Mouse (Mus musculus): Measurements from ENCODE around the gene Rbms3. TPM values are rescaled to one million over a fixed set of nuclear protein-coding genes. Genes with fewer than 3 reads are reported as not detected.

Rbms3 gene
- total and polyA plus RNA-seq, 2 experiments from 2014 or later: 43.3 to 59.9 TPM

DNA sequence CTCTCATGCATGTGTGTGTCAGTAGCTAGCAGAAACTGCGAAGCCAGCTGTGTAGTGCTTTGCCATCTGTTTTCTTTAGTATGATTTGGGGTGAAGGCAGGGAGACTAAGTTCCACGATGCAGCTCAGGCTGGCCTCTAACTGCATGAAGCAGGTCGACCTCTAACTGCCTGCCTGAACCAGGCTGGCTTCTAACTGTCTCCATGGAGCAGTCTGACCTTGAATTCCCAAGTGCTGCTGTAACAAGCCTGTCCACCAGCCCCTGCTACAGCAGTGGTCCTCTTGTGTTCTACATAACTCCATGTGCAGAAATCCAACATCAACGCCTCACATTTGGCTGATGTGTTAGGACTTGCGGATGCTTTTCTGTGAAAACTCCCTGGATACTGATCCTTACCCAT lies 1009.3 kb downstream of the Rbms3 start:
- no peak overlapping the region for H3K4me2 ChIP-seq (ENCODE audit: low read depth, low read length, poor library complexity, severe bottlenecking)
- H3K36me3 ChIP-seq (ENCODE audit: insufficient read depth, low read length): no peaks in the 10 kb centered on the region
- DNase-seq (ENCODE audit: low spot score): peak; percentile 19
- 76% methylated on average over 5 of the region's 5 CpGs for WGBS
- H3K4me3 ChIP-seq (ENCODE audit: low read depth, low read length): no peak overlapping the region
- no peaks in the 10 kb centered on the region for H3K4me1 ChIP-seq (ENCODE audit: insufficient read depth, low read length)
- no peaks in the 10 kb centered on the region for H3K9me3 ChIP-seq (ENCODE audit: low read length)
- H3K27me3 ChIP-seq (ENCODE audit: insufficient read depth, low read length): no peaks in the 10 kb centered on the region
- no peak for ATAC-seq (ENCODE audit: low FRiP score)
- no peak overlapping the region for H3K27ac ChIP-seq (ENCODE audit: low read depth, low read length)
- TF ChIP-seq CTCF (IDR thresholded peaks at IDR 0.05): no peak
- H3K9ac ChIP-seq (replicated peaks; ENCODE audit: low read length, poor library complexity, severe bottlenecking): no peak overlapping the region

DNA sequence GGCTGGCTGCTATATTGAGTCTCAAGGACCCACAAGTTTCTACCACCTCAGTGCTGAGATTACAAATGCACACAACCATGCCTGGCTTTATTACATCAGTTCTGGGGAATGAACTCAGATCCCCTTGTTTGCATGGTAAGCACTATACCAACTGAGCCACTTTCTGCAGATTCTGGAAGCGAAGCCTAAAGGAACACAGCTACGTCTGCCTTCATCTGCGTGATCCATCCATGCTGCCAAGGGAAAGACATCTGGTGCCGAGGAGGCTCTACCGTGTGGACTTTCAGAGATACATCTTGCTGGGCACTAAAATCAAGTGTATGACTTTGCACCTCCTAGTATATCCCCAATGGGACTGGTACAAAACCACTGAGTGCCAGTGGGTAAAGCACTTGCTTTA lies 1010.8 kb downstream of the Rbms3 start:
- TF ChIP-seq CTCF (IDR thresholded peaks at IDR 0.05): no peak
- Histone ChIP-seq H3K9me3 (ENCODE audit: low read length) (no peaks in the 10 kb centered on the region), H3K4me1 (ENCODE audit: insufficient read depth, low read length) (no peaks in the 10 kb centered on the region), H3K27ac (ENCODE audit: low read depth, low read length) (no peak overlapping the region), H3K36me3 (ENCODE audit: insufficient read depth, low read length) (no peaks in the 10 kb centered on the region), H3K27me3 (ENCODE audit: insufficient read depth, low read length) (no peaks in the 10 kb centered on the region), H3K9ac (replicated peaks; ENCODE audit: low read length, poor library complexity, severe bottlenecking) (no peak overlapping the region), H3K4me2 (ENCODE audit: low read depth, low read length, poor library complexity, severe bottlenecking) (no peak overlapping the region), H3K4me3 (ENCODE audit: low read depth, low read length) (no peak overlapping the region)
- DNase-seq (ENCODE audit: low spot score) (no peak), ATAC-seq (ENCODE audit: low FRiP score) (no peak)
- WGBS: 94% methylated on average over 5 of the region's 5 CpGs

DNA sequence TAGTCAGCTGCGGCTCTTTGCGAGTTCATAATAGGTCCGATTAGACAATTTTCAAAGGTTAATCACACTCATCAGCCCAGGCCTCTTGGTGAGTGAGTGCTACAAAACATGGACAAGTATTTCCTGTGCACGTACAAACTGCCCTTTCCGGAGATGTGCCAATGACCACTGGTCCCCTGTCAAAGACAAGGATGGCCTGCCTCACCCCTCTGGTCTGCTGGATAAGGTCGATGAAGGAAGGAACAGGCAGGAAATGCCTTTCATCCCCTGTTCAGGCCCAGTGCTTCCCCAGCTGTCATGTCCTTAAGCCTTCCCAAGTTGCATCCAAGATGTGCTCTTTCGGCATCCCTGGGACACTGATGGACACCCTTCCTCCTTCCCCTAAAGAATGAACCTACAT lies 1016.4 kb downstream of the Rbms3 start:
- H3K4me3 ChIP-seq (ENCODE audit: low read depth, low read length): no peak overlapping the region
- H3K9ac ChIP-seq (replicated peaks; ENCODE audit: low read length, poor library complexity, severe bottlenecking): no peak overlapping the region
- H3K9me3 ChIP-seq (ENCODE audit: low read length): no peaks in the 10 kb centered on the region
- H3K27me3 ChIP-seq (ENCODE audit: insufficient read depth, low read length): no peaks in the 10 kb centered on the region
- ATAC-seq (ENCODE audit: low FRiP score): no peak
- no peak overlapping the region for H3K27ac ChIP-seq (ENCODE audit: low read depth, low read length)
- no peaks in the 10 kb centered on the region for H3K36me3 ChIP-seq (ENCODE audit: insufficient read depth, low read length)
- 88% methylated on average over 7 of the region's 7 CpGs for whole genome bisulfite sequencing
- DNase-seq (ENCODE audit: low spot score): no peak
- H3K4me2 ChIP-seq (ENCODE audit: low read depth, low read length, poor library complexity, severe bottlenecking): no peak overlapping the region
- H3K4me1 ChIP-seq (ENCODE audit: insufficient read depth, low read length): no peaks in the 10 kb centered on the region
- no peak for TF ChIP-seq CTCF (IDR thresholded peaks at IDR 0.05)

DNA sequence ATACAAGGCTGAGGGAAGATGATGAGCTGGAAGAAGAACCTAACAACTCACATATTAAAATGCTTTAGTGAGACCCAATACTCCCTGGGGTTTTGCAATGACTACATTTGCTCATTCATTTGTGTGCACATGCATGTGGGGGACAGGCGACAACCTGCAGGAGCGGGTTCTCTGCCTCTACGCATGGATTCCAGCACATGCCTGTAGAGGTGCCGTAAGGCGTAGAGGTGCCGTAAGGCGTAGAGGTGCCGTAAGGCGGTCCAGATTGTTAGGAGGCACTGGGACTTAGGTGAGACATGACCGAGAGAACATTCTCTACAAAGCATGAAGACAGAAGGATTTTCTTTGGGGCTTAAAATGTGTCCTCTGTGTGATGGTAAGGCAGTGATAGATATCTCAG lies 1033.7 kb downstream of the Rbms3 start:
- H3K27me3 ChIP-seq (ENCODE audit: insufficient read depth, low read length): no peaks in the 10 kb centered on the region
- WGBS: 97% methylated on average over 10 of the region's 10 CpGs
- no peak overlapping the region for H3K4me2 ChIP-seq (ENCODE audit: low read depth, low read length, poor library complexity, severe bottlenecking)
- H3K4me3 ChIP-seq (ENCODE audit: low read depth, low read length): no peak overlapping the region
- no peaks in the 10 kb centered on the region for H3K4me1 ChIP-seq (ENCODE audit: insufficient read depth, low read length)
- H3K27ac ChIP-seq (ENCODE audit: low read depth, low read length): no peak overlapping the region
- no peaks in the 10 kb centered on the region for H3K9me3 ChIP-seq (ENCODE audit: low read length)
- H3K9ac ChIP-seq (replicated peaks; ENCODE audit: low read length, poor library complexity, severe bottlenecking): no peak overlapping the region
- no peak for TF ChIP-seq CTCF (IDR thresholded peaks at IDR 0.05)
- no peak for ATAC-seq (ENCODE audit: low FRiP score)
- no peak for DNase-seq (ENCODE audit: low spot score)
- H3K36me3 ChIP-seq (ENCODE audit: insufficient read depth, low read length): no peaks in the 10 kb centered on the region

DNA sequence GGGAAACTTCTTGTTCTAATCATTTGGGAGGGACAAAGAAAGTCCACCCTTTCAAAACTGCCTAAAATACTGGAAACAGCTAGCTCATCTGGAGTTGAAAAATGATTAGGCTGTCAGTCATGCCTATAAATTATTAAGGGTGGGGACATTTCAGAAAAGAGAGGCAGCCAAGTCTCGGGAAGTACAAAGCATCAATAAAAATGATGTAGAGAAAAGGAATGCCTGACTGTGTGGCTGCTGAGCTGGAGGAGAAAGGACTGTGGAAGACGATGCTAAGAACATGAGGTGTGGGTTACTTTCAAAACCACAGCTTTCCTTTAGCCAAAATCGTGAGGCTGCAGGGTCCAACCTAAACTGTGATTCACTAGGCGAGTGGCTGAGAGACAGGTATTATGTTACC lies 1037.2 kb downstream of the Rbms3 start:
- no peak for DNase-seq (ENCODE audit: low spot score)
- H3K27ac ChIP-seq (ENCODE audit: low read depth, low read length): no peak overlapping the region
- no peak overlapping the region for H3K4me2 ChIP-seq (ENCODE audit: low read depth, low read length, poor library complexity, severe bottlenecking)
- 80% methylated on average over 4 of the region's 4 CpGs for WGBS
- no peak for ATAC-seq (ENCODE audit: low FRiP score)
- no peak for TF ChIP-seq CTCF (IDR thresholded peaks at IDR 0.05)
- H3K36me3 ChIP-seq (ENCODE audit: insufficient read depth, low read length): no peaks in the 10 kb centered on the region
- no peaks in the 10 kb centered on the region for H3K27me3 ChIP-seq (ENCODE audit: insufficient read depth, low read length)
- no peak overlapping the region for H3K4me3 ChIP-seq (ENCODE audit: low read depth, low read length)
- H3K9ac ChIP-seq (replicated peaks; ENCODE audit: low read length, poor library complexity, severe bottlenecking): no peak overlapping the region
- no peaks in the 10 kb centered on the region for H3K4me1 ChIP-seq (ENCODE audit: insufficient read depth, low read length)
- H3K9me3 ChIP-seq (ENCODE audit: low read length): no peaks in the 10 kb centered on the region

DNA sequence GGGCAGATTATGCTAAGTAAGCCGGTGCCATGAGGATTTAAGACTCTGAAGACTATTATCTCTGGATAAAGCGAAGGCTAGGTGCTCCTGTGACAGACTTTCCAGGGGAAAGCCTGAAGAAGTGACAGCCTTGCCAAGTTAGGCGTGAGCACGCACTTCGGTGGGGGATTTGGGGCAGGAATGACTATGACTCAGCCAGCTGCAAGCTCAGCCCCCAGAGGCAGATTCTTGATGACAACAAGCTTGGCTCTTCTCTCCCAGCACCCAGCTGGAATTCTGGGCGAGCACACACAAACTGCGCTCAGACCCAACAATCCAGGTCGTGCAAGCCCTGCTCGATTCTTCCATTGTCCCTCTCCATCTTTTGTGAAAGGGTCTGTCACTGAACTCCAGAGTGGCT lies 1038.6 kb downstream of the Rbms3 start:
- DNase-seq (ENCODE audit: low spot score) (no peak), ATAC-seq (ENCODE audit: low FRiP score) (no peak)
- 70% methylated on average over 9 of the region's 9 CpGs for WGBS
- Histone ChIP-seq H3K27ac (ENCODE audit: low read depth, low read length) (no peak overlapping the region), H3K4me1 (ENCODE audit: insufficient read depth, low read length) (no peaks in the 10 kb centered on the region), H3K4me3 (ENCODE audit: low read depth, low read length) (no peak overlapping the region), H3K4me2 (ENCODE audit: low read depth, low read length, poor library complexity, severe bottlenecking) (no peak overlapping the region), H3K9ac (replicated peaks; ENCODE audit: low read length, poor library complexity, severe bottlenecking) (no peak overlapping the region), H3K27me3 (ENCODE audit: insufficient read depth, low read length) (no peaks in the 10 kb centered on the region), H3K9me3 (ENCODE audit: low read length) (no peaks in the 10 kb centered on the region), H3K36me3 (ENCODE audit: insufficient read depth, low read length) (no peaks in the 10 kb centered on the region)
- no peak for TF ChIP-seq CTCF (IDR thresholded peaks at IDR 0.05)

Measured in midbrain, postnatal 0 days (tissue).